In genomic region chr11:97286973-97287372, GRCm38 (mm10) we compare ENCODE assay signal across 27 mouse cellular contexts. TPM values are rescaled to one million over a fixed set of nuclear protein-coding genes. Genes with fewer than 3 reads are reported as not detected.
A peak's percentile ranks its signal among the peaks of the same experiment; 100 is the strongest.
DNase-seq lines count a peak whose midpoint lies in the region; ATAC-seq and TF ChIP-seq lines count a peak whose summit lies in the region.
"Had no signal": no experiment of that assay in that cellular context is flagged by ENCODE, and none has a peak within 500 bp of the region (broad histone marks: within the 10 kb centered on the region; RNA-seq: fewer than 3 reads in every experiment).

No protein-coding gene starts in this region.

- no peak overlapping the region for H3K4me2 ChIP-seq in midbrain, embryonic 15.5 days
- H3K4me2 ChIP-seq: embryonic facial prominence, embryonic 13.5 days; forebrain, embryonic 12.5 days; forebrain, embryonic 15.5 days; heart, embryonic 12.5 days; heart, embryonic 15.5 days; hindbrain, embryonic 13.5 days; intestine, embryonic 15.5 days had no signal

- 21% methylated on average over 6 of the region's 6 CpGs for WGBS in small intestine, adult 2 months
- 38% methylated on average over 6 of the region's 6 CpGs for WGBS in midbrain, embryonic 15.5 days

- TF ChIP-seq EP300 in ES-Bruce4 (IDR thresholded peaks at IDR 0.05; ENCODE audit: insufficient read depth, low read depth, low read length), result peak; percentile 78

- peak overlapping the region; percentile 60 for H3K9ac ChIP-seq in ES-Bruce4 (ENCODE audit: low read depth, poor library complexity, severe bottlenecking)
- no peak overlapping the region for H3K9ac ChIP-seq in midbrain, embryonic 15.5 days
- H3K9ac ChIP-seq: embryonic facial prominence, embryonic 13.5 days; forebrain, embryonic 12.5 days; forebrain, embryonic 15.5 days; heart, embryonic 12.5 days; heart, embryonic 15.5 days; hindbrain, embryonic 13.5 days; intestine, embryonic 15.5 days had no signal

- peaks cover 7% of the 10 kb centered on the region for H3K4me1 ChIP-seq in ES-Bruce4 (ENCODE audit: control insufficient read depth, insufficient read depth, low read length)
- H3K4me1 ChIP-seq in small intestine, adult 2 months (ENCODE audit: control insufficient read depth, insufficient read depth, insufficient read length, low read length), result peaks cover 17% of the 10 kb centered on the region
- no peaks in the 10 kb centered on the region for H3K4me1 ChIP-seq in midbrain, embryonic 15.5 days
- H3K4me1 ChIP-seq: forebrain, embryonic 15.5 days had no signal

- H3K27ac ChIP-seq in ES-Bruce4 (ENCODE audit: insufficient read depth, low read length), result peak overlapping the region; percentile 96
- peak overlapping the region; percentile 52 for H3K27ac ChIP-seq in small intestine, adult 2 months (ENCODE audit: insufficient read depth, low read depth, low read length)
- H3K27ac ChIP-seq in midbrain, embryonic 15.5 days, result no peak overlapping the region
- H3K27ac ChIP-seq: embryonic facial prominence, embryonic 13.5 days; forebrain, embryonic 12.5 days; forebrain, embryonic 15.5 days; hindbrain, embryonic 10.5 days; hindbrain, embryonic 13.5 days; intestine, embryonic 15.5 days had no signal

- H3K4me3 ChIP-seq in ES-Bruce4 (ENCODE audit: low read depth, low read length), result no peak overlapping the region
- no peak overlapping the region for H3K4me3 ChIP-seq in small intestine, adult 2 months (ENCODE audit: low read depth, low read length)
- H3K4me3 ChIP-seq in midbrain, embryonic 15.5 days, result no peak overlapping the region
- H3K4me3 ChIP-seq: embryonic facial prominence, embryonic 13.5 days; forebrain, embryonic 12.5 days; forebrain, embryonic 15.5 days; heart, embryonic 12.5 days; heart, embryonic 15.5 days; hindbrain, embryonic 10.5 days; hindbrain, embryonic 13.5 days; intestine, embryonic 15.5 days had no signal

- no peaks in the 10 kb centered on the region for H3K9me3 ChIP-seq in ES-Bruce4 (replicated peaks; ENCODE audit: control insufficient read depth, insufficient read depth, low read length, poor library complexity, severe bottlenecking)
- H3K9me3 ChIP-seq in midbrain, embryonic 15.5 days, result no peaks in the 10 kb centered on the region
- H3K9me3 ChIP-seq: embryonic facial prominence, embryonic 13.5 days; forebrain, embryonic 12.5 days; forebrain, embryonic 15.5 days; heart, embryonic 12.5 days; heart, embryonic 15.5 days; hindbrain, embryonic 10.5 days; hindbrain, embryonic 13.5 days; intestine, embryonic 15.5 days had no signal

- no peak for TF ChIP-seq CTCF in ES-Bruce4 (IDR thresholded peaks at IDR 0.05; ENCODE audit: low read depth, low read length)
- no peak for TF ChIP-seq CTCF in small intestine, adult 2 months (IDR thresholded peaks at IDR 0.05; ENCODE audit: extremely low read depth, insufficient read length, insufficient replicate concordance, low read depth, low read length)

- DNase-seq in A20 (ENCODE audit: low read depth, low spot score), result peak; percentile 27
- peak; percentile 75 for DNase-seq in R1 (ENCODE audit: low read depth, low spot score)
- no peak for DNase-seq in cerebellum, adult 11 months
- no peak for DNase-seq in spleen, postnatal 14 days (ENCODE audit: low spot score in 2 of 2)
- DNase-seq: adrenal gland, adult 8-10 months; adrenal gland, postnatal 25 days; cerebellum, adult 18-20 months; cerebellum, adult 9-10 months; cerebellum, postnatal 25 days; gastrocnemius, postnatal 25 days; heart, adult 18-20 months; heart, postnatal 10 days; heart, postnatal 36 days; kidney, adult 11 months had no signal

- H3K27me3 ChIP-seq in ES-Bruce4 (ENCODE audit: control insufficient read depth, insufficient read depth, low read length, poor library complexity, severe bottlenecking), result no peaks in the 10 kb centered on the region
- H3K27me3 ChIP-seq in small intestine, adult 2 months (ENCODE audit: control insufficient read depth, insufficient read depth, low read length), result no peaks in the 10 kb centered on the region
- no peaks in the 10 kb centered on the region for H3K27me3 ChIP-seq in midbrain, embryonic 15.5 days (replicated peaks)
- H3K27me3 ChIP-seq: embryonic facial prominence, embryonic 13.5 days; forebrain, embryonic 12.5 days; forebrain, embryonic 15.5 days; heart, embryonic 12.5 days; heart, embryonic 15.5 days; hindbrain, embryonic 13.5 days; intestine, embryonic 15.5 days had no signal

- TF ChIP-seq POLR2A in ES-Bruce4 (IDR thresholded peaks at IDR 0.05; ENCODE audit: insufficient read depth, low read length), result no peak
- no peak for TF ChIP-seq POLR2A in small intestine, adult 2 months (IDR thresholded peaks at IDR 0.05; ENCODE audit: low read depth, low read length)

- no peak for ATAC-seq in midbrain, embryonic 15.5 days (replicated peaks)
- ATAC-seq: CD4-positive, CD25-positive, alpha-beta regulatory T cell, adult 4 months; forebrain, embryonic 15.5 days; hindbrain, embryonic 16.5 days; intestine, embryonic 15.5 days had no signal

- H3K36me3 ChIP-seq in ES-Bruce4 (ENCODE audit: control insufficient read depth, insufficient read depth, low read length, poor library complexity, severe bottlenecking), result no peaks in the 10 kb centered on the region
- H3K36me3 ChIP-seq in small intestine, adult 2 months (ENCODE audit: control insufficient read depth, insufficient read depth, low read length), result no peaks in the 10 kb centered on the region
- H3K36me3 ChIP-seq in midbrain, embryonic 15.5 days (replicated peaks), result no peaks in the 10 kb centered on the region
- H3K36me3 ChIP-seq: embryonic facial prominence, embryonic 13.5 days; forebrain, embryonic 12.5 days; forebrain, embryonic 15.5 days; heart, embryonic 12.5 days; heart, embryonic 15.5 days; hindbrain, embryonic 10.5 days; hindbrain, embryonic 13.5 days; intestine, embryonic 15.5 days had no signal

RNA-seq across cellular contexts. Expression of gene Npepps, which starts 6.5 kb away (rescaled TPM):
- 213 and 223 TPM in 2 replicates for polyA plus RNA-seq in ES-Bruce4 (2011; ENCODE audit: insufficient read depth, insufficient read length, low read depth, missing spikeins)
- polyA plus RNA-seq in small intestine, adult 2 months (2012; rRNA removed), result 16.2 and 27.3 TPM in 2 replicates
- 144 and 161 TPM in 2 replicates for polyA plus RNA-seq in midbrain, embryonic 15.5 days (2015; fragmentation: Nextera tagmentation; extraction: Ambion mirVana)

RNA-seq across cellular contexts. Expression of gene Mrpl45, which starts 28.5 kb away (rescaled TPM):
- 92.7 and 103 TPM in 2 replicates for polyA plus RNA-seq in ES-Bruce4 (2011; ENCODE audit: insufficient read depth, insufficient read length, low read depth, missing spikeins)
- polyA plus RNA-seq in small intestine, adult 2 months (2012; rRNA removed), result 4.9 and 8.6 TPM in 2 replicates
- 33.1 and 38.1 TPM in 2 replicates for polyA plus RNA-seq in midbrain, embryonic 15.5 days (2015; fragmentation: Nextera tagmentation; extraction: Ambion mirVana)

Comparison
In these comparisons a context has a peak if more than half of its experiments do, and no peak if none do; other contexts are left out.
1. DNase-seq: peak in A20 (single experiment) and R1 (single experiment); none in cerebellum, adult 11 months (single experiment) and spleen, postnatal 14 days (0 of 2).